Mouse (Mus musculus): ENCODE results near the gene Smyd3. TPM values are rescaled to one million over a fixed set of nuclear protein-coding genes. Genes with fewer than 3 reads are reported as not detected.

Gene Smyd3
- polyA plus RNA-seq, 1 experiment from 2014 or later, result 5.8 TPM

DNA sequence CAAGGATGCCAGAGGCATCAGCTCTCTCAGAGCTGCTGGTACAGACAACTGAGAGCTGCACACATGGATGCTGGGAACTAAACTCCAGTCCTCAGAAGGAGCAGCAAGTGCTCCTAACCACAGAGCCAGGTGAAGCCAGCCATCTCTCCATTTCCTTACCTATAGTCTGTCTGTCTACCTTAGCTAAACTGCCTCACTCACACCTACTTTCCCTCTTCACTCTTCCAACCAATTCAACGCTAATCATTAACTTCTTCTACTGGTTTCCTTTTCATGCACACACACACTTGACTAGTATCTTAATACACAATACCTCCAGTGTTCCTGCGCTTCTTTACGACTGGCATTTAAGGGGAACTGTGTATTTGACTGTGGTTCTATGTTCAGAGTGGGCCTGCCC lies 22.0 kb upstream of the Smyd3 start:
- 0 out of 2 replicates have a peak, but pooled peaks have one; percentile 35 for ATAC-seq
- peak; percentile 64 for DNase-seq (ENCODE audit: low spot score)
- no peak for TF ChIP-seq CTCF (IDR thresholded peaks at IDR 0.05)
- no peak for TF ChIP-seq EP300 (IDR thresholded peaks at IDR 0.05)
- Histone ChIP-seq H3K4me1 (ENCODE audit: insufficient read depth, low read depth, low read length) (no peaks in the 10 kb centered on the region), H3K9ac (replicated peaks; ENCODE audit: low read depth) (no peak overlapping the region), H3K4me3 (ENCODE audit: low read depth, low read length) (no peak overlapping the region), H3K36me3 (ENCODE audit: insufficient read depth, low read length) (0 out of 2 replicates have a peak, but pooled peaks cover 3% of the 10 kb centered on the region), H3K4me2 (replicated peaks; ENCODE audit: low read depth, low read length) (no peak overlapping the region), H3K9me3 (ENCODE audit: low read length) (no peaks in the 10 kb centered on the region), H3K27me3 (replicated peaks; ENCODE audit: insufficient read depth, low read length) (no peaks in the 10 kb centered on the region), H3K27ac (ENCODE audit: low read length) (no peak overlapping the region)
- 64% methylated on average over 3 of the region's 3 CpGs for WGBS

- 0 out of 2 replicates have a peak, but pooled peaks cover 3% of the 10 kb centered on the region for H3K36me3 ChIP-seq (ENCODE audit: insufficient read depth, low read length)
- 83% methylated on average over 3 of the region's 3 CpGs for WGBS
- no peak overlapping the region for H3K4me3 ChIP-seq (ENCODE audit: low read depth, low read length)
- DNase-seq (ENCODE audit: low spot score) (no peak), ATAC-seq (no peak)
- TF ChIP-seq EP300 (IDR thresholded peaks at IDR 0.05), result no peak
- TF ChIP-seq CTCF (IDR thresholded peaks at IDR 0.05), result no peak
- H3K27ac ChIP-seq (ENCODE audit: low read length), result no peak overlapping the region
- no peaks in the 10 kb centered on the region for H3K27me3 ChIP-seq (replicated peaks; ENCODE audit: insufficient read depth, low read length)
- H3K4me2 ChIP-seq (replicated peaks; ENCODE audit: low read depth, low read length), result no peak overlapping the region
- no peak overlapping the region for H3K9ac ChIP-seq (replicated peaks; ENCODE audit: low read depth)
- no peaks in the 10 kb centered on the region for H3K9me3 ChIP-seq (ENCODE audit: low read length)
- no peaks in the 10 kb centered on the region for H3K4me1 ChIP-seq (ENCODE audit: insufficient read depth, low read depth, low read length)
Measured at GRCm38 (mm10) chr1:179539054-179539453, 21.2 kb upstream of the Smyd3 start.

DNA sequence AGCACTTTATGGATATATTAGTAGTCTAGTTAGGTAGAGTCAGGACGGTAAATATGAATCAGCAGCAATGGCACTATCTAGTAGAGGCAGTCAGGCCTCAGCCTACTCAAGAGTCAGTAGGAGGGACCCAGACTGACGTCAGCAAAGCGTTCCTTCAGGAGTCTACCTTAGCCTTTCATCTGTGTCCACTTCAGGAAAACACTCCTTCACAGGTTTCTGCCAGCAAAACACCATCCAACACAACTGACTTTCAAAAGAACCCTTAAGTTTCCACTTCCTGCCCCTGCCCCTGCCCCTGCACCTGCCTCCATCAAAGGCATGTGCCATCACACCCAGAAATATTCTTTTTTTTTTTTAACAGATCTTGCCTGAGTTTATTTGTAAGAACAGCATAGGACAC lies 2.1 kb upstream of the Smyd3 start:
- TF ChIP-seq CTCF (IDR thresholded peaks at IDR 0.05), result no peak
- no peak for TF ChIP-seq EP300 (IDR thresholded peaks at IDR 0.05)
- WGBS, result 58% methylated on average over 3 of the region's 3 CpGs
- H3K9me3 ChIP-seq (ENCODE audit: low read length), result no peaks in the 10 kb centered on the region
- H3K27me3 ChIP-seq (replicated peaks; ENCODE audit: insufficient read depth, low read length), result no peaks in the 10 kb centered on the region
- H3K27ac ChIP-seq (ENCODE audit: low read length), result no peak overlapping the region
- no peaks in the 10 kb centered on the region for H3K36me3 ChIP-seq (ENCODE audit: insufficient read depth, low read length)
- H3K4me3 ChIP-seq (ENCODE audit: low read depth, low read length), result no peak overlapping the region
- DNase-seq (ENCODE audit: low spot score) (no peak), ATAC-seq (no peak)
- H3K9ac ChIP-seq (replicated peaks; ENCODE audit: low read depth), result no peak overlapping the region
- H3K4me1 ChIP-seq (ENCODE audit: insufficient read depth, low read depth, low read length), result no peaks in the 10 kb centered on the region
- no peak overlapping the region for H3K4me2 ChIP-seq (replicated peaks; ENCODE audit: low read depth, low read length)

GRCm38 (mm10) chr1:179516941-179517712 lies 714 bp downstream of the Smyd3 start:
- H3K4me2 ChIP-seq (replicated peaks; ENCODE audit: low read depth, low read length), result peak overlapping the region; percentile 100
- H3K4me3 ChIP-seq (ENCODE audit: low read depth, low read length), result peak overlapping the region; percentile 68
- H3K9me3 ChIP-seq (ENCODE audit: low read length), result no peaks in the 10 kb centered on the region
- H3K36me3 ChIP-seq (ENCODE audit: insufficient read depth, low read length), result no peaks in the 10 kb centered on the region
- under 1% methylated on average over 21 of the region's 21 CpGs for WGBS
- H3K9ac ChIP-seq (replicated peaks; ENCODE audit: low read depth), result peak overlapping the region; percentile 50
- TF ChIP-seq CTCF (IDR thresholded peaks at IDR 0.05), result no peak
- TF ChIP-seq EP300 (IDR thresholded peaks at IDR 0.05), result no peak
- 0 out of 2 replicates have a peak overlapping the region, but pooled peaks have one; percentile 7 for H3K27ac ChIP-seq (ENCODE audit: low read length)
- H3K27me3 ChIP-seq (replicated peaks; ENCODE audit: insufficient read depth, low read length), result no peaks in the 10 kb centered on the region
- ATAC-seq (peak; percentile 59), DNase-seq (ENCODE audit: low spot score) (peak; percentile 48)
- H3K4me1 ChIP-seq (ENCODE audit: insufficient read depth, low read depth, low read length), result no peaks in the 10 kb centered on the region

- H3K9me3 ChIP-seq (ENCODE audit: low read length), result no peaks in the 10 kb centered on the region
- H3K4me1 ChIP-seq (ENCODE audit: insufficient read depth, low read depth, low read length), result no peaks in the 10 kb centered on the region
- no peak for DNase-seq (ENCODE audit: low spot score)
- no peak overlapping the region for H3K9ac ChIP-seq (replicated peaks; ENCODE audit: low read depth)
- WGBS, result 72% methylated on average over 7 of the region's 7 CpGs
- H3K27me3 ChIP-seq (replicated peaks; ENCODE audit: insufficient read depth, low read length), result no peaks in the 10 kb centered on the region
- no peak overlapping the region for H3K4me3 ChIP-seq (ENCODE audit: low read depth, low read length)
- TF ChIP-seq EP300 (IDR thresholded peaks at IDR 0.05) (no peak), CTCF (IDR thresholded peaks at IDR 0.05) (no peak)
- H3K27ac ChIP-seq (ENCODE audit: low read length), result no peak overlapping the region
- no peaks in the 10 kb centered on the region for H3K36me3 ChIP-seq (ENCODE audit: insufficient read depth, low read length)
- no peak for ATAC-seq
- no peak overlapping the region for H3K4me2 ChIP-seq (replicated peaks; ENCODE audit: low read depth, low read length)
Measured at GRCm38 (mm10) chr1:179511895-179512294, 5.9 kb downstream of the Smyd3 start.

GRCm38 (mm10) chr1:179510546-179511340 lies 7.1 kb downstream of the Smyd3 start:
- Histone ChIP-seq H3K27me3 (replicated peaks; ENCODE audit: insufficient read depth, low read length) (no peaks in the 10 kb centered on the region), H3K36me3 (ENCODE audit: insufficient read depth, low read length) (no peaks in the 10 kb centered on the region), H3K9ac (replicated peaks; ENCODE audit: low read depth) (no peak overlapping the region), H3K4me3 (ENCODE audit: low read depth, low read length) (no peak overlapping the region), H3K27ac (ENCODE audit: low read length) (no peak overlapping the region), H3K4me1 (ENCODE audit: insufficient read depth, low read depth, low read length) (no peaks in the 10 kb centered on the region), H3K4me2 (replicated peaks; ENCODE audit: low read depth, low read length) (no peak overlapping the region), H3K9me3 (ENCODE audit: low read length) (no peaks in the 10 kb centered on the region)
- TF ChIP-seq EP300 (IDR thresholded peaks at IDR 0.05) (no peak), CTCF (IDR thresholded peaks at IDR 0.05) (no peak)
- WGBS, result 81% methylated on average over 13 of the region's 13 CpGs
- ATAC-seq, result no peak
- no peak for DNase-seq (ENCODE audit: low spot score)
